Mouse (Mus musculus) liver, embryonic 15.5 days (tissue): Measurements from ENCODE around the gene 1700092M07Rik. TPM values are rescaled to one million over a fixed set of nuclear protein-coding genes. Genes with fewer than 3 reads are reported as not detected.

Experiments
- ATAC-seq: fragments of 200-750 bp; cut with Nextera tagmentation; 2 replicates; pipeline ENCODE4 v1.8.0; 2017; ENCODE audit warnings: moderate number of reproducible peaks, mild to moderate bottlenecking, moderate library complexity; ENCODE audit not compliant: insufficient read depth
- H3K27ac ChIP-seq: fragments of 300-500 bp; sonication (generic); replicated peaks from 2 replicates; pipeline ENCODE4 v1.5.1; 2015; ENCODE audit warnings: mild to moderate bottlenecking, inconsistent platforms
- H3K27me3 ChIP-seq: fragments of 300-500 bp; sonication (generic); 2 replicates; pipeline ENCODE4 v1.6.1; 2015; ENCODE audit warnings: mild to moderate bottlenecking, inconsistent platforms
- H3K36me3 ChIP-seq: fragments of 300-500 bp; sonication (generic); replicated peaks from 2 replicates; pipeline ENCODE4 v1.6.1; 2015; ENCODE audit warnings: moderate library complexity, mild to moderate bottlenecking, inconsistent platforms
- H3K4me1 ChIP-seq: fragments of 300-500 bp; sonication (generic); replicated peaks from 2 replicates; pipeline ENCODE4 v1.6.1; 2015; ENCODE audit warnings: inconsistent platforms
- H3K4me2 ChIP-seq: fragments of 300-500 bp; sonication (generic); 2 replicates; pipeline ENCODE4 v1.6.1; 2015; ENCODE audit warnings: moderate library complexity, mild to moderate bottlenecking, inconsistent platforms
- H3K4me3 ChIP-seq: fragments of 300-500 bp; sonication (generic); replicated peaks from 2 replicates; pipeline ENCODE4 v1.5.1; 2015; ENCODE audit warnings: mild to moderate bottlenecking, inconsistent platforms
- H3K9ac ChIP-seq: fragments of 300-500 bp; sonication (generic); 2 replicates; pipeline ENCODE4 v1.6.1; 2015; ENCODE audit warnings: moderate library complexity, mild to moderate bottlenecking, inconsistent platforms
- H3K9me3 ChIP-seq: fragments of 300-500 bp; sonication (generic); replicated peaks from 2 replicates; pipeline ENCODE4 v1.6.1; 2016; ENCODE audit warnings: inconsistent platforms
- WGBS: fragments of 180-500 bp; shearing (Covaris S2); methylation state at CpG from one replicate; pipeline ENCODE4 v1.1.7; 2015; ENCODE audit warnings: mixed read lengths; ENCODE audit not compliant: insufficient replicate concordance; 5-methylcytosine and 5-hydroxymethylcytosine counted together
- polyA plus RNA-seq: library from polyadenylated mRNA; unstranded; fragments of >200 nt; fragmentation: Nextera tagmentation; extraction: Ambion mirVana; gene quantifications from 2 replicates; pipeline ENCODE4 v1.2.1, GENCODE M21; 2015

1700092M07Rik gene
- polyA plus RNA-seq, result 0.43 and 0.62 TPM in 2 replicates

GRCm38 (mm10) chr19:8740603-8741002, at the start of gene 1700092M07Rik:
TSS of gene 1700092M07Rik (plus strand) at chr19:8740718.
- no peaks in the 10 kb centered on the region for H3K27me3 ChIP-seq
- no peaks in the 10 kb centered on the region for H3K9me3 ChIP-seq
- WGBS, result 72% methylated on average over 14 of the region's 14 CpGs
- peaks cover 63% of the 10 kb centered on the region for H3K36me3 ChIP-seq
- peak within 1 kb of the TSS; percentile 94 for H3K9ac ChIP-seq
- H3K4me3 ChIP-seq, result peak within 1 kb of the TSS; percentile 88
- no peak for ATAC-seq
- peak within 1 kb of the TSS; percentile 95 for H3K27ac ChIP-seq
- H3K4me2 ChIP-seq, result peak within 1 kb of the TSS; percentile 83
- peaks cover 32% of the 10 kb centered on the region for H3K4me1 ChIP-seq

GRCm38 (mm10) chr19:8691871-8692539, 48.5 kb upstream of the 1700092M07Rik start:
- H3K9ac ChIP-seq, result no peak overlapping the region
- WGBS, result 61% methylated on average over 9 of the region's 9 CpGs
- H3K4me1 ChIP-seq, result peaks cover 17% of the 10 kb centered on the region
- no peak overlapping the region for H3K4me3 ChIP-seq
- no peak overlapping the region for H3K27ac ChIP-seq
- no peaks in the 10 kb centered on the region for H3K36me3 ChIP-seq
- no peaks in the 10 kb centered on the region for H3K9me3 ChIP-seq
- no peak for ATAC-seq
- no peaks in the 10 kb centered on the region for H3K27me3 ChIP-seq
- no peak overlapping the region for H3K4me2 ChIP-seq

DNA sequence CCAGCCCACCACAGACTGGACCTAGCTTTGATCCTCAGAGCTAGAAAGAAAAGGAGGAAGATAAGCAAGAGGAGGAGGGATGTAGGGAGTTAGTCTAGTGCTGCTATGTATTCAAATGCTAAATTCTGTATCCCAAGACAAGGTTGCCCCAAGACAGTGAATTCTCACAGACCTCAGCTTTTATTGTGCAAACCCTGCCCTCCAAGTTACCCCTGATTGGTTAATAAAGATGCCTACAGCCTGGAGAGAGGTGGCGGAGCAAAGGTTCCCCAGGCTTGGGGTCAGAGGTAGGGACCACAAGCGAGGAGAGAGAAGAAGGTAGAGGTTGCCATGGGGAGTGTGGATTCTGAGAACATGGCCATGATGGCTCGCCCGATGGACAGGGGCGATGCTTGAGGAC, 47.8 kb upstream of the 1700092M07Rik start:
- no peak overlapping the region for H3K4me2 ChIP-seq
- no peaks in the 10 kb centered on the region for H3K27me3 ChIP-seq
- no peak for ATAC-seq

DNA sequence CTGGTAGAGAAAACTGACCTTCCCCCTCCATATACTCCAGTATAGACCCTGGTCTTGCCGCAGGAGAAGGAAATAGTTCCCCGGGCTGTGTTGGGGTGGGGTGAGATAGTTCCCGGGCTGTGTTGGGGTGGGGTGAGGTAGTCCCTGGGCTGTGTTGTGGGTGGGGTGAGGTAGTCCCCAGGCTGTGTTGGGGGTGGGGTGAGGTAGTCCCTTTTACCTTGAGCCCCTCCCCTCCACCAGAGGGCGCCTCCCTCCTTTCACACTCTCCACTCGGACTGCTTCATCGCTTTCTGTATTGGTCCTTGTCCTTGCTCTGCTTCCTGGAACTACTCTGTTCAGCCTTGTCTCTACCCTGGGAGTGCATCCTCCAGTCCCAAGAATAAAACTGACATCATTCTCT, 45.2 kb upstream of the 1700092M07Rik start:
- Histone ChIP-seq H3K4me2 (peak overlapping the region; percentile 46; the same call in 1 of the 2 replicates), H3K9me3 (no peaks in the 10 kb centered on the region), H3K9ac (no peak overlapping the region), H3K4me3 (no peak overlapping the region), H3K27me3 (no peaks in the 10 kb centered on the region), H3K4me1 (peaks cover 17% of the 10 kb centered on the region), H3K27ac (no peak overlapping the region), H3K36me3 (no peaks in the 10 kb centered on the region)
- 10% methylated on average over 6 of the region's 6 CpGs for WGBS
- ATAC-seq, result peak; percentile 84

More for the DNA sequence above, 47.8 kb upstream of the 1700092M07Rik start:
- Histone ChIP-seq H3K4me1 (peaks cover 17% of the 10 kb centered on the region), H3K9me3 (no peaks in the 10 kb centered on the region), H3K4me3 (no peak overlapping the region), H3K9ac (no peak overlapping the region), H3K36me3 (no peaks in the 10 kb centered on the region), H3K27ac (no peak overlapping the region)
- 67% methylated on average over 5 of the region's 5 CpGs for WGBS

DNA sequence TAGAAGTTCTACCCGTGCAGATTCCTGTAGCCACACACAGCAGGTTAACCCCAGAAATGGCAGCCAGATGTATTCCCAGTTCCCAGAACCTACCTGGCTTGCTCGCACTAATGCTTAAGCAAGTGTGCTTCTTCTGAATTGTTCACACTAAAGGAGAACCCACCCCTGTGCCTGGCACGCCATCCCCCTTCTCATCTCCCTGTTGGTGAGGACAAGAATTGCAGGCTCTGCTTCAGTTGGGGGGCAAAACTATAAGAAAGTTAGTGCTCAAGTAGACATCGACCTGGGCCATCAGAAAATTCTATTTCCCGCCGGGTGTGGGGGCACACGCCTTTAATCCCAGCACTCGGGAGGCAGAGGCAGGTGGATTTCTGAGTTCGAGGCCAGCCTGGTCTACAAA, 40.9 kb upstream of the 1700092M07Rik start:
- WGBS, result 70% methylated on average over 9 of the region's 9 CpGs
- Histone ChIP-seq H3K36me3 (no peaks in the 10 kb centered on the region), H3K9me3 (no peaks in the 10 kb centered on the region), H3K4me2 (no peak overlapping the region), H3K27ac (no peak overlapping the region), H3K9ac (no peak overlapping the region), H3K27me3 (no peaks in the 10 kb centered on the region), H3K4me1 (peaks cover 15% of the 10 kb centered on the region), H3K4me3 (no peak overlapping the region)
- ATAC-seq, result no peak

GRCm38 (mm10) chr19:8702458-8702857, 38.1 kb upstream of the 1700092M07Rik start:
- Histone ChIP-seq H3K4me3 (no peak overlapping the region), H3K9me3 (no peaks in the 10 kb centered on the region), H3K36me3 (peaks cover 14% of the 10 kb centered on the region), H3K4me1 (peaks cover 13% of the 10 kb centered on the region), H3K27ac (no peak overlapping the region), H3K9ac (no peak overlapping the region), H3K27me3 (no peaks in the 10 kb centered on the region), H3K4me2 (no peak overlapping the region)
- ATAC-seq, result no peak
- 35% methylated on average over 3 of the region's 3 CpGs for WGBS

DNA sequence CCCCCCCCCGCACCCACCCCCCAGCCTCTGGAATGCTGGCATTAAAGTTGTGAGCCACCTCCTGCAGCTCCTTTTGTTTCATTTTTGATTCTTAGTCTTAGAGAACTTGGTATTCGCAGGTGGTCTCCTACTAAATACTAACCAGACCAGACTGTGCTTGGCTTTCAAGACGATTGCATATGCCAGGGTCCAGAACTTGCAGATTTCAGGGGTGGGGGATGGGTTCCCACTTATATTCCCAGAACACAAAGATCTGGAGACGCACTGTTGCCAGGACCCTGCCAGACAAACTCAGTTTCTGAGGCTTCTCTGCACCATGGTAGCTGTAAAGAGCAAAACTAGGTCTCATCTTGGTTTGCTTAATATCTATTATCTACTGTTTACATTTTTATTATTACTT, 36.9 kb upstream of the 1700092M07Rik start:
- no peak overlapping the region for H3K4me2 ChIP-seq
- H3K4me3 ChIP-seq, result no peak overlapping the region
- 65% methylated on average over 4 of the region's 4 CpGs for WGBS
- no peak overlapping the region for H3K9ac ChIP-seq
- peaks cover 26% of the 10 kb centered on the region for H3K36me3 ChIP-seq
- ATAC-seq, result no peak
- peaks cover 24% of the 10 kb centered on the region for H3K4me1 ChIP-seq
- H3K27me3 ChIP-seq, result no peaks in the 10 kb centered on the region
- no peak overlapping the region for H3K27ac ChIP-seq
- H3K9me3 ChIP-seq, result no peaks in the 10 kb centered on the region

- H3K27ac ChIP-seq, result peak overlapping the region; percentile 33
- H3K9me3 ChIP-seq, result no peaks in the 10 kb centered on the region
- peaks cover 40% of the 10 kb centered on the region for H3K4me1 ChIP-seq
- peaks cover 42% of the 10 kb centered on the region for H3K36me3 ChIP-seq
- no peak overlapping the region for H3K4me3 ChIP-seq
- H3K4me2 ChIP-seq, result no peak overlapping the region
- H3K9ac ChIP-seq, result no peak overlapping the region
- H3K27me3 ChIP-seq, result no peaks in the 10 kb centered on the region
- no peak for ATAC-seq
- 74% methylated on average over 6 of the region's 6 CpGs for WGBS
Measured at GRCm38 (mm10) chr19:8705026-8705708, 35.4 kb upstream of the 1700092M07Rik start.

GRCm38 (mm10) chr19:8706132-8706667, 34.3 kb upstream of the 1700092M07Rik start:
- no peak overlapping the region for H3K9ac ChIP-seq
- peaks cover 51% of the 10 kb centered on the region for H3K4me1 ChIP-seq
- peaks cover 52% of the 10 kb centered on the region for H3K36me3 ChIP-seq
- ATAC-seq, result no peak
- peak overlapping the region; percentile 39; the same call in 1 of the 2 replicates for H3K27ac ChIP-seq
- no peaks in the 10 kb centered on the region for H3K9me3 ChIP-seq
- 76% methylated on average over 7 of the region's 7 CpGs for WGBS
- H3K4me3 ChIP-seq, result no peak overlapping the region
- no peaks in the 10 kb centered on the region for H3K27me3 ChIP-seq
- no peak overlapping the region for H3K4me2 ChIP-seq

DNA sequence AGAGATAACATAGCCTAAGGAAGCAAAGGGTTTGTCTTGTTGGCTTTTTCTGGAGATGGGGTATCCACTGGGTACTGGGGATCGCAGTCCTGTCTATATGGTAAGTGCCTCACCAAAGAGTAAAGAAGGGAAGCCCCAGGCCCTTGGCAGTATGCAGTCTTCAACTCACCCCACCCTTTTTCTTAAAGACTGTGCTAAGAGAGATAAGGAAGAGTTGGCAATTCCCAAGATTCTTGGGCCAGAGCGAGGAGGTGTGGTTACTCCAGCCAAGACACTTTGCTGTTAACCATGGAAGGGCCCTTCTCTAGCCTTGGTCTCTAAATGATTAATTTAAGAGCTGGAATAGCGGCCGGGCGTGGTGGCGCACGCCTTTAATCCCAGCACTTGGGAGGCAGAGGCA, 33.6 kb upstream of the 1700092M07Rik start:
- Histone ChIP-seq H3K4me2 (no peak overlapping the region), H3K4me1 (peaks cover 58% of the 10 kb centered on the region), H3K27ac (peak overlapping the region; percentile 39; the same call in 1 of the 2 replicates), H3K27me3 (no peaks in the 10 kb centered on the region), H3K9me3 (no peaks in the 10 kb centered on the region), H3K36me3 (peaks cover 59% of the 10 kb centered on the region), H3K4me3 (no peak overlapping the region), H3K9ac (no peak overlapping the region)
- peak; percentile 49; the same call in 1 of the 2 replicates for ATAC-seq
- WGBS, result 80% methylated on average over 7 of the region's 7 CpGs

DNA sequence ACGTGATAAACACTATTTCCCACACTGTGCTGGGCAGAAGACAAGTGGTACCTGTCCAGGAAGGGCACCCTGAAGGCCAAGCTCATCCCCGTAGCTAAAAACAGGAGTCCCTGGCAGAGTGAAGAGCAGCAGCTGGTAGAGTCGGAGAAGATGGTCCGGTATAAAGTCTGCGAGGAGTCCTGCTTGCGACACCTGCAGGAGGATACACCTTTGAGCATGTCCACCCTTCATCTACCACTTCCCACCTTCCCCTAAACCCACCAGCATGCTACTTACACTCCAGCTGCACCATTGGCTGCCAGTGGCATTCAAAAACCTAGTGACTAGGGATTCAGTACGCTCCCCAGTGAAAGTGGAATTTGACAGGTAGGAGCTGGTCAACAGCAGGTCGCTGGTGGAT, 31.6 kb upstream of the 1700092M07Rik start:
- H3K9ac ChIP-seq, result no peak overlapping the region
- no peaks in the 10 kb centered on the region for H3K9me3 ChIP-seq
- no peak overlapping the region; the same call in 1 of the 2 replicates for H3K4me3 ChIP-seq
- H3K4me2 ChIP-seq, result peak overlapping the region; percentile 19; the same call in 1 of the 2 replicates
- 87% methylated on average over 8 of the region's 8 CpGs for WGBS
- no peak for ATAC-seq
- no peak overlapping the region for H3K27ac ChIP-seq
- H3K4me1 ChIP-seq, result peaks cover 67% of the 10 kb centered on the region
- H3K36me3 ChIP-seq, result peaks cover 68% of the 10 kb centered on the region
- H3K27me3 ChIP-seq, result no peaks in the 10 kb centered on the region
